Mouse (Mus musculus) C2C12 (cell line): ENCODE results near the gene Nebl. TPM values are rescaled to one million over a fixed set of nuclear protein-coding genes. Genes with fewer than 3 reads are reported as not detected.

Experiments used
- H3K27me3 ChIP-seq: one replicate; pipeline ENCODE4 v1.6.1; 2011; ENCODE audit not compliant: control insufficient read depth, insufficient read depth, insufficient read length
- H3K36me3 ChIP-seq: one replicate; pipeline ENCODE4 v1.6.1; 2011; ENCODE audit not compliant: control insufficient read depth, insufficient read depth
- H3K4me3 ChIP-seq: one replicate; pipeline ENCODE4 v1.5.1; 2011; ENCODE audit warnings: mild to moderate bottlenecking, control low read depth; ENCODE audit not compliant: poor library complexity, insufficient read depth, severe bottlenecking
- H3K79me2 ChIP-seq: one replicate; pipeline ENCODE4 v1.6.1; 2011; ENCODE audit not compliant: control insufficient read depth, insufficient read depth
- H3K79me3 ChIP-seq: one replicate; pipeline ENCODE4 v1.6.1; 2011; ENCODE audit warnings: low read depth, control low read depth
- H3ac ChIP-seq: one replicate; pipeline ENCODE3; 2011; ENCODE audit warnings: low read depth; ENCODE audit not compliant: control insufficient read depth, insufficient read length
- CEBPB ChIP-seq: IDR thresholded peaks from one replicate; pipeline ENCODE4 v1.6.1; 2011; ENCODE audit warnings: low read depth, mild to moderate bottlenecking, control low read depth, moderate library complexity
- CTCF ChIP-seq: IDR thresholded peaks from one replicate; pipeline ENCODE4 v1.5.1; 2011; ENCODE audit not compliant: control insufficient read depth, insufficient read depth, insufficient read length
- FOSL1 ChIP-seq: IDR thresholded peaks from one replicate; pipeline ENCODE4 v1.8.0; 2011; ENCODE audit warnings: mild to moderate bottlenecking, low read length; ENCODE audit not compliant: poor library complexity, insufficient read depth, severe bottlenecking
- MAX ChIP-seq: IDR thresholded peaks from one replicate; pipeline ENCODE4 v1.6.1; 2011; ENCODE audit warnings: mild to moderate bottlenecking, control low read depth
- MYOD1 ChIP-seq: IDR thresholded peaks from one replicate; pipeline ENCODE4 v1.6.1; 2011; ENCODE audit warnings: low read depth; ENCODE audit not compliant: control insufficient read depth, insufficient read length
- MYOG ChIP-seq: IDR thresholded peaks from one replicate; pipeline ENCODE4 v1.6.1; 2011; ENCODE audit not compliant: control insufficient read depth, insufficient read length; ENCODE audit errors: extremely low read depth
- USF1 ChIP-seq: IDR thresholded peaks from one replicate; pipeline ENCODE4 v1.6.1; 2011; ENCODE audit warnings: low read depth, mild to moderate bottlenecking, control low read depth, moderate library complexity
- polyA plus RNA-seq: library from polyadenylated mRNA; unstranded; fragments of >200 nt; fragmentation: generic; extraction: Trizol; gene quantifications from one replicate; pipeline ENCODE4 v1.2.1, GENCODE M21; 2012; ENCODE audit warnings: missing spikeins

Nebl gene
- polyA plus RNA-seq, 1 experiment, result 0.50 TPM

- H3K79me2 ChIP-seq, result no peaks in the 10 kb centered on the region
- H3K79me3 ChIP-seq, result no peaks in the 10 kb centered on the region
- no peaks in the 10 kb centered on the region for H3K27me3 ChIP-seq
- H3ac ChIP-seq, result no peak overlapping the region
- no peak for TF ChIP-seq MYOD1
- TF ChIP-seq USF1, result no peak
- no peak for TF ChIP-seq MAX
- no peak for TF ChIP-seq CTCF
- H3K4me3 ChIP-seq, result no peak overlapping the region
- no peaks in the 10 kb centered on the region for H3K36me3 ChIP-seq
Measured at GRCm38 (mm10) chr2:17705426-17705825, 25.8 kb downstream of the Nebl start.

- TF ChIP-seq CTCF, result no peak
- TF ChIP-seq MYOG, result no peak
- TF ChIP-seq MYOD1, result no peak
- no peak for TF ChIP-seq USF1
- TF ChIP-seq CEBPB, result no peak
- no peak for TF ChIP-seq FOSL1
- no peak for TF ChIP-seq MAX
- Histone ChIP-seq H3K36me3 (no peaks in the 10 kb centered on the region), H3K27me3 (no peaks in the 10 kb centered on the region), H3K4me3 (no peak overlapping the region), H3ac (no peak overlapping the region), H3K79me2 (no peaks in the 10 kb centered on the region), H3K79me3 (no peaks in the 10 kb centered on the region)
Measured at GRCm38 (mm10) chr2:17703170-17703512, 28.1 kb downstream of the Nebl start.

- Histone ChIP-seq H3K4me3 (no peak overlapping the region), H3ac (no peak overlapping the region), H3K36me3 (no peaks in the 10 kb centered on the region), H3K79me2 (no peaks in the 10 kb centered on the region), H3K79me3 (no peaks in the 10 kb centered on the region), H3K27me3 (no peaks in the 10 kb centered on the region)
- no peak for TF ChIP-seq MYOD1
- no peak for TF ChIP-seq CTCF
- no peak for TF ChIP-seq CEBPB
- no peak for TF ChIP-seq MYOG
- no peak for TF ChIP-seq FOSL1
- TF ChIP-seq USF1, result no peak
- TF ChIP-seq MAX, result no peak
Measured at GRCm38 (mm10) chr2:17702481-17703169, 28.6 kb downstream of the Nebl start.

DNA sequence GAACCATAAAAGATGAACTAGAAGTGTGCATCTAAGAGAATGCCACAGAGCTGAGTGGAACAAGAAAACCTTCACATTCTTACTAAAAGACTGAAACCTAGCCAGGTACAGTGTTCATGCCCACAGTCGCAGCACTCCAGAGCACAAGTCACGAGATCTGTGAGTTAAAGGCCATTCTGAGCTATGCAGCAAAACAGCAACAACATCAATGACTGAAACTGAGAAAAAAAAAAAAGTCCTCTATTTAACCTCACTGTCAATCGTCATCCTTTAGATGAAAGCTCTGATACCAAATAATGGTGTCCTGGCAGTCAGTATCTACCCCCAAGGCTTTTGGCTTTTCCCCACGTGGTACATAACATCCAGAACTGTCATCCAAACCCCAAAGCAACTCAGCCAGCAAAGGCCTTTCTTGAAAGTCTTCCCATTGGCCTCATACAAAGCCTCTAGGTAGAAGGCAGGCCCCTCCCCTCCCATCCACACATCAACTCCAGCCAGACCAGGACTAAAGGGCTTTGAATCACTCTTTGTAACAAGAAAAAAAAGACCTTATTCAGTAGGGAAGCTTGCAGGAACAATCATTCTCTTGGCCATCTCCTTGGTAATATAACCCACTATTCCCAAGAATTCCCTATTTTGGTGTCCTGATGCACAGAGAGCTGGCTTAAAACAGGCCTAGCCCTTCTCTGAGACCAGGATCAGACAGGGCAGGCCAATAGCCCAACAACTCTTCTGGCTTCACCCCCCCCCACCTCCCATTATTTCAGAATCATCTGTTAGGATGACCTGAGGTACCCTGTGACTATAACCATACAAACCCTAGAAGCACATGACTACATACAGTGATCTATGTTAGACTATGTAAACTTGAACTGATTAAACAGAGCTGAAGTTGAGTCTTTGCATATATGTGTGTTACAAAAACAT is 32.8 kb downstream of the Nebl start:
- no peak overlapping the region for H3K4me3 ChIP-seq
- H3K79me2 ChIP-seq, result no peaks in the 10 kb centered on the region
- no peaks in the 10 kb centered on the region for H3K27me3 ChIP-seq
- no peaks in the 10 kb centered on the region for H3K79me3 ChIP-seq
- TF ChIP-seq MYOG, result no peak
- no peak for TF ChIP-seq CEBPB
- TF ChIP-seq USF1, result no peak
- no peak for TF ChIP-seq FOSL1
- no peak for TF ChIP-seq MAX
- H3ac ChIP-seq, result no peak overlapping the region
- H3K36me3 ChIP-seq, result no peaks in the 10 kb centered on the region

GRCm38 (mm10) chr2:17692926-17693325 is 38.3 kb downstream of the Nebl start:
- H3K27me3 ChIP-seq, result no peaks in the 10 kb centered on the region
- H3ac ChIP-seq, result no peak overlapping the region
- TF ChIP-seq CEBPB, result no peak
- no peak for TF ChIP-seq MYOG
- no peak for TF ChIP-seq MAX
- TF ChIP-seq MYOD1, result no peak
- no peak for TF ChIP-seq USF1
- no peak for TF ChIP-seq FOSL1
- no peak for TF ChIP-seq CTCF
- no peaks in the 10 kb centered on the region for H3K79me2 ChIP-seq
- H3K4me3 ChIP-seq, result no peak overlapping the region
- no peaks in the 10 kb centered on the region for H3K36me3 ChIP-seq
- no peaks in the 10 kb centered on the region for H3K79me3 ChIP-seq

DNA sequence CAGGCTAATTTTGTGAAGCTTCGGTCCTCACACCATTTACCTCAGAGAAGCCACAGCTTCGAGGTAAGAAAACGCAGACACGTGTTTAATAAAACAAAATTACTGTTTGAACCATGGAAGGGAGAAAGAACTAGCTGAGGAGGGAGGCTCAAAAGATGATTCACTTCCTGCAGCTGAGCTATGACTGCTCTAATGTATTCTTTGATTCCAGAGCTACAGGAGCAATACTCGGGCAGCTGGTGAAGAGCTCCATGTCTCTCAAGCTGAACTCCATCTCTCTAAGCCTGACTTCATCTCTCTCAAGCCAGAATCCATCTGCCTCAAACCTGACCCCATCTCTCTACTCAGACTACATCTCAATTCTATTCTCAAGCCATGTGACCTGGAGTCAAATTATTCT is 41.0 kb downstream of the Nebl start:
- TF ChIP-seq FOSL1, result no peak
- TF ChIP-seq MYOD1, result no peak
- TF ChIP-seq USF1, result no peak
- no peak for TF ChIP-seq CEBPB
- TF ChIP-seq MAX, result no peak
- TF ChIP-seq MYOG, result no peak
- TF ChIP-seq CTCF, result no peak
- Histone ChIP-seq H3K79me2 (no peaks in the 10 kb centered on the region), H3ac (no peak overlapping the region), H3K79me3 (no peaks in the 10 kb centered on the region), H3K4me3 (no peak overlapping the region), H3K36me3 (no peaks in the 10 kb centered on the region), H3K27me3 (no peaks in the 10 kb centered on the region)
